Mouse (Mus musculus) spleen, postnatal 4 days (tissue): ENCODE measurements around the gene Tmem259.
A peak's percentile ranks its signal among the peaks of the same experiment; 100 is the strongest.

ENCODE experiments used
- DNase-seq, 2 experiments: peaks; one replicate each; pipeline ENCODE4 v3.0.0; 2022; ENCODE audit warnings: low spot score in 2 of 2

Tmem259 gene

DNA sequence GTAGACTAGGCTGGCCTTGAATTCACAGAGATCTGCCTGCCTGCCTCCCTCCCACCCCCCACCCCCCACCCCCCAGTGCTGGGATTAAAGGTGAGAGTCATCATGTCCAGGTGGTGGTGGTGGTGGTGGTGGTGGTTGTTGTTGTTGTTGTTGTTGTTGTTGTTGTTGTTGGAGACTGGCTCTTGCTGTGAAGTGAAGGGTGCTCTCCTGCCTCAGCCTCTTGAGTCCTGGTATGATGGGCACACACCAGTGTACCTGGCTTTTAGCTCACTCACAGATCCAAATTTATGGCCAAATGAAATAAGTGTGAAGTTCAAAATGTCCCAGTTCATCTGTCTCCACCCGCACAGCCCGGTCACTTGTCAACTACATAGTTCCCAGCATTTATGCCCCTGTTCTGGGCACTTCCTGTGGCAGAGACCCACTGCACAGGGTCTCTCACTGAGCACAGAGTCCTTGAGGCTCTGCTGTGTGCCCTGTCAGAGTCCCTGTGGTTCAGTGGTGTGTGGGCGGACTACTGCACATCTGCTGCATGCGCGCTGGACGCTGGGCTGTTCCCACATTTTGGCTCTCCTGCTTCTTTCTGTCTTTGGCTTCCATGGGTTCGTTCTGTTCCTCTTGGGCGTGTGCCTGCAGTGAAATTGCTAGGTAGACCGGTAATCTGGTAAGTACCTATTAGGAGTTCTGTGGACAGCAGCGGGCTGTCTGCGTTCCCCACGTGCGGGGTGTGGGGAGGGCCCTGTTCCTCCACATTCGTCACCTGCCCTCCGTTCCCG is 49.1 kb downstream of the Tmem259 start:
- no peak for DNase-seq

- no peak for DNase-seq
Observed at GRCm38 (mm10) chr10:79934272-79934721, 49.8 kb downstream of the Tmem259 start.

- no peak for DNase-seq
Observed at GRCm38 (mm10) chr10:79933861-79934260, 50.3 kb downstream of the Tmem259 start.

DNA sequence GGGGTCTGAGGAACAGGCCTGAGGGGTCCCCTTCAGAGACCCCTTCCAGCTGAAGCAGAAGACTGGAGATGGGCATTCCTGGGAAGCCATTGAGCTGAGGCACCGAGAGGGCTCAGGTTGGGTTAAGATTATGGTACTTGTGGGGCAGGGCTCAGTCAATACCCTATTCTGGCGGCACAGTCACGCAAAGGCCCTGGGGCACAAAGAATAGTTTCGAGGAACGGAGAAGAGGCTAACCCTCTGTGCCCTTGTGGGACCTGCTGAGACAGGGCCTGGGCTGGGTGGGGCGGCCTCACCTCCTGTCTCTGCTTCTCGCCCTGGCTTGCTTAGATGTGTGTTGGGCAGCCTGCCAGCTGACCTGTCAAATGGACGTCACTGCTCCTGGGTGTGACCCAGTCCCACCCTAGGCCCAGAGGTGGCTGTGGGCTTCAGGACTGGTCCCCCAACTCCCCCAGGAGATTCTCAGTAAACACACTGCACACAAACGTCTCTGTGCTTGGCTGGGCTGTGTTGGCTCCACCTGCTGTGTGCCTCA is 50.9 kb downstream of the Tmem259 start:
- DNase-seq = no peak

- no peak for DNase-seq
Observed at GRCm38 (mm10) chr10:79932736-79933135, 51.4 kb downstream of the Tmem259 start.

- no peak for DNase-seq
Observed at GRCm38 (mm10) chr10:79931797-79932196, 52.3 kb downstream of the Tmem259 start.

DNA sequence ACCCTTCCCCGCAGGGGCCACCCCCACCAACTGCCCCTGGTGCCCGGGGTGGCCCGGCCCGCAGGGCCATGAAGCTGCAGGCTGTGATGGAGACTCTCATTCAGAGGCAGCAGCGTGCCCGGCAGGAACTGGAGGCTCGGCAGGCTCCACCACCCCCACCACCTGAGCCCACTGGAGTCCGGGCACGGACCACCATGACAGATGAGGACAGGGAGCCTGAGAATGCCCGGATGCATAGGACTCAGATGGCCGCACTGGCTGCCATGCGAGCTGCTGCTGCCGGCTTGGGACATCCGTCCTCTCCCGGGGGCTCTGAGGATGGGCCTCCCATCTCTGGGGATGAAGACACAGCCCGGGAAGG is 53.3 kb downstream of the Tmem259 start:
- DNase-seq = no peak

DNA sequence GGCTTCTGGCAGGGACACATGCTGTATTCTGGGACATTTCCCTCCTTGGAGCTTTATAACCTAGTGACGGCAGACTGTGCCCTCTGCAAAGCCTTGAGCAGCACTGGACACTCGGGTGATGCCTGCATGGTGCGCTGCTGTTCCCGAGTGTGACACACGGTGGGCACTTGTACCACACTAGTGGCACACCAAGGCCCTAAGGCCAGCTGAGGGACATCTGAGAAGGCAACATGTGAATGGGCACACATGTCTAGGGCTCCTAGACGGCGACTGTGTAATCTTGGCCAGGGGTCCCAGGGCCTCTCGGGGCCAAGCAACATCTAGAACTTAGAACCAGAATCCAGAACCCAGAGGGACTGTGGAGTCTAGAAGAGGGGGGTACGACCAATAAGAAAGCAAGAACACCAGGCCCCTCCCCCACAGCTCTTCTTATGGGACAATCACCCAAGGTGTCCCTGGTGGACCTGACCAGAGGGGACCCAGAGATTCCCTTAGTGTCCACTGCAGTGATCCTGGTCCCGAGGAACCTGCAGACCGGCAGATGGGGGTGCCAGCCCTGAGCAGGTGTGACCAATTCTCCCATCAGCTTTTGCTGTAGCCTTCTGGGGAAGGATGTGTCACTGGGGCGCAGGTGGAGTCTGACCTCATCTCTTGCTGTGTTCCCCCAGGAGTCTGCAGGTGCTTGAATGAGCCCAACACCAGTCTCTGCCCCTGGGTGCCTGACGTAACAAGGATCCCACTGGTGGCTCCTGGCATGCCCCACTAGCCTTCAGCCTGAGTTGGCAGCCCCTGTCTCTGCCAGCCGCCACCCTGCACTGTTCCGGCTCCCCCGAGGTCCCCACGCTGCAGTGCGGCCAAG is 53.9 kb downstream of the Tmem259 start:
- no peak for DNase-seq

- no peak for DNase-seq
Observed at GRCm38 (mm10) chr10:79928907-79929701, 55.0 kb downstream of the Tmem259 start.

DNA sequence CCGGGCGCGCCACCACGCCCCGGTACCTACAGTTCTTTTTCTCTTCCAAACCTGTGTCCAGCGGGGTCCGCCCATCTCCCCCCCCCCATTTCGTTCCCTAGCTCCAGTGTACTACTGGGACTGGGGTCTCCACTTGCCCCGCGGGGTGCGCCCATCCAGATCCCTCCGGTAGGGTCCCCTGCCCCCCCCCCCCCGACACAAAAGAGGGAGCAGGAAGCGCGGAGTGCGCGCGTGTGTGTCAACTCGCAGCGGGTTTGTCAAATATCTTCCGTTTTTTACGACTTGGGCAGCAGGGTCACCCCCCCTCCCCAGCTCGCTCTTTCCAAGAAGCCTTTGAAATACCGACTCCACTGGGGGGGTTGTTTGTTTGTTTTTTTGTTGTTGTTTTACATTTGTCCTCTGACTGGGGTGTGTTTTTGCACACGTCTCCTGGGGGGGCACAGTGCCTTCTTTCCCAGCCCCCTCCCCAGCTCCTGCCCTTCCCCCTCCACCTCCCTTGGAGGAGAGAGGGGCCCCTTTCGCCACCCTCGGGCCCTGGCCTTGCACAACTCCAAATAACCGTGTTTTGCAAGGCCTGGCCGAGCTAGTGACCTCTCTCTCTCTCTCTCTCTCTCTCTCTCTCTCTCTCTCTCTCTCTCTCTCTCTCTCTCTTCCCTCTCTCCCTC is 56.0 kb downstream of the Tmem259 start:
- peak in 1 of 2 experiments; percentile 58 for DNase-seq

- DNase-seq = peak; percentile 61 to 84
Observed at GRCm38 (mm10) chr10:79927324-79928029, 56.7 kb downstream of the Tmem259 start.

DNA sequence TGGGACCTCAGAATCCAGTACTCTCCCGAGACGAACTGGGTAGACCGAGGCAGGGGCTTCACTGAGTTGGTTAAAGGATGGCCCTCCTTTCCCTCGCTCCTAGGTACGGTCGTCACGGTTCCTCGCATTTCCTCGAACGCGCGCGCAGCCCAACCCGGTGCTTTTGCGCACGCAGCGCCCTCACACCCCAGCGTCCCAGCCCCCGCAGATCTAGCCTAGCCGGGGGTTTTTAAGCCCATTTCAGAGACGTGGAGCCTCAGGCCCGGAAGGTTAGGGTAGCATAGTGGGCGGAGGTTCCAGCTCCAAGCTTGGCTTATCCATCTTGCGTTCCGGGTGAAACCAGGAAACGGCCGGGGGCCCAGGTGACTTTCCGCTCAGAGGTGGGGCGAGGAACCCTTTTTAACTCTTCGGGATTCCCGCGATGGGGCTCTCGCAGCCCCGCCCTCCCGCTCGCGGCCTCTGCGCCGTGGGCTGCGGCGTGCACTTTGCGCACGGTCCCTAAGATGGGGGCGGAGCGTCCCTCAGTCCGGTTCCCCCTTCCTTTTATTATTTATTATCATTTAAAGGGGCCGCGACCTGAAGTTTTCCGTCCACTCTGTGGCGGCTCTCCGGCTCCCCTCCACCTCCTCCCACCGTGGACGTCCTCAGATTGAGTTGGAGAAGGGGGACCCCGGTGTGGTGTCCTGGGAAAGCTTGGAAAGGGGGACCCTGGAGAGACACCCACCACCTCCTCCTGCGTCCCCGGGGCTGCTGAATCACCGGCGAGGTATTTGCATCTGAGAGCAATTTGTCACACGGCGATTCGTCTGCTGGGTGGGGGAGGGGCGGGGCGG is 57.4 kb downstream of the Tmem259 start, which contains the start of gene Arid3a:
Gene Arid3a (plus strand): TSS at position 553 of the 833 bp plus-strand sequence.
- DNase-seq = peak; percentile 87 to 94

DNA sequence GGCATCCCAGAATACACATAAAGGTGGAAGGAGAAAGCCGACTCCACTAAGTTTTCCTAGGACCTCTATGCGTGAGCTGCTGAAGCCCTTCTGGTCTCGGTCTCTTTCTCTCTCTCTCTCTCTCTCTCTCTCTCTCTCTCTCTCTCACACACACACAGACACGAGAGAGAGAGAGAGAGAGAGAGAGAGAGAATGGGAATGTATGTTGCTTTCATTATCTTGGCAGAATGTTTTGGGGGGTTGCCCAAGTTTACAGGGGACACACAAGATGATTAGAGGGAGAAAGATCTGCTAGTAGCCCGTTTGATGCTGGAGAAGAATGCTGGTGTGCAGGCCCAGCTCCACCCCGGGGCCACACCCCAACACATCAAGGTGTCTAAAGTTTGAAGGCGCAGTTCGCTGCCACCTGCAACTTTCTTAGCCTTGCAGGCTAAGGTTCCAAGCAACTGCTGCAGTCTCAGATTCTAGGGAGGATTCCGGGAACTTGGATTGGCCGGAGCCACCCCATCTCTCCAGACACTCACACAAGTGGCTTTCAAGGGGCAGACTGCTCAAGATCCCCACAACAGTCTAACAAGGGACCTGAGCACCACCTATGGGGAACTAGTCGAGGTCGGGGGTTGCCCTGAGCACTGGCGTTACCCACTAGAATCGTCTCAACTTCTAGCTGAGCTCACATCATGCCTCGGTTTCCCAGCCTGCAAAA is 58.2 kb downstream of the Tmem259 start:
- DNase-seq = no peak

- DNase-seq = peak; percentile 93 to 99
Observed at GRCm38 (mm10) chr10:79924998-79925784, 58.9 kb downstream of the Tmem259 start.
